Mouse (Mus musculus) G1E (cell line): ENCODE measurements at regions not wholly inside any gene's neighbourhood (a gene's known extent, or its start where the extent isn't known, plus 50 kb on each side); places are given as distances from the start of the nearest gene placed in this dataset.

Experiments
- CTCF ChIP-seq: IDR thresholded peaks from 2 replicates; pipeline ENCODE4 v1.5.1; 2012; ENCODE audit warnings: low read depth, low read length, inconsistent platforms, mixed read lengths
- GATA1 ChIP-seq: IDR thresholded peaks from 2 replicates; pipeline ENCODE4 v1.6.1; 2012; ENCODE audit warnings: borderline replicate concordance, low read length, inconsistent platforms, mixed read lengths

- TF ChIP-seq CTCF (no peak), GATA1 (no peak)
These were observed 59.1 kb upstream of the Arl4c start for GRCm38 (mm10) chr1:88761121-88761520.
